Mouse (Mus musculus) cerebellum, adult 2 months (tissue): ENCODE results near the gene Mknk1. TPM values are rescaled to one million over a fixed set of nuclear protein-coding genes. Genes with fewer than 3 reads are reported as not detected.

ENCODE experiments used
- DNase-seq, 2 experiments: peaks; one replicate each; pipeline ENCODE4 v3.0.0; 2021
- H3K27ac ChIP-seq: fragments of 200-500 bp; 2 replicates; pipeline ENCODE4 v1.5.1; 2012; ENCODE audit warnings: low read length, control low read depth, inconsistent platforms; ENCODE audit not compliant: insufficient read depth
- H3K27me3 ChIP-seq: fragments of 200-500 bp; 2 replicates; pipeline ENCODE4 v1.6.1; 2012; ENCODE audit warnings: inconsistent platforms, mild to moderate bottlenecking, low read length, moderate library complexity; ENCODE audit not compliant: control insufficient read depth, insufficient read depth
- H3K4me1 ChIP-seq: fragments of 200-500 bp; 2 replicates; pipeline ENCODE4 v1.6.1; 2011; ENCODE audit warnings: low read length; ENCODE audit not compliant: control insufficient read depth, insufficient read depth
- H3K4me3 ChIP-seq: fragments of 200-500 bp; replicated peaks from 2 replicates; pipeline ENCODE3; 2011; ENCODE audit warnings: mild to moderate bottlenecking, low read depth, low read length, control low read depth; ENCODE audit not compliant: insufficient read depth
- CTCF ChIP-seq: fragments of 200-500 bp; IDR thresholded peaks from 2 replicates; pipeline ENCODE4 v1.5.1; 2011; ENCODE audit warnings: low read depth, mild to moderate bottlenecking, control low read depth, low read length, moderate library complexity, borderline replicate concordance; ENCODE audit not compliant: insufficient read depth
- POLR2A ChIP-seq: fragments of 200-500 bp; IDR thresholded peaks from 2 replicates; pipeline ENCODE4 v1.6.1; 2011; ENCODE audit warnings: low read length, control low read depth, borderline replicate concordance; ENCODE audit not compliant: insufficient read depth
- WGBS: fragments of 180-500 bp; shearing (Covaris S2); methylation state at CpG from one replicate; pipeline ENCODE4 v1.1.7; 2018; 5-methylcytosine and 5-hydroxymethylcytosine counted together
- polyA plus RNA-seq: library from polyadenylated mRNA; depleted of rRNA; stranded (reverse); fragments of >200 nt; gene quantifications from 2 replicates; pipeline ENCODE4 v1.2.3, GENCODE M21; 2012

Mknk1 gene
- polyA plus RNA-seq, 1 experiment: 58.3 TPM

- H3K4me3 ChIP-seq: no peak overlapping the region
- H3K27me3 ChIP-seq: no peaks in the 10 kb centered on the region
- TF ChIP-seq CTCF (no peak), POLR2A (no peak)
- WGBS: 97% methylated on average over 1 of the region's 1 CpGs
- H3K27ac ChIP-seq: no peak overlapping the region
- DNase-seq: no peak
- H3K4me1 ChIP-seq: peaks cover 5% of the 10 kb centered on the region; the same call in 1 of the 2 replicates
Measured at GRCm38 (mm10) chr4:115848083-115848482, 9.1 kb downstream of the Mknk1 start.

DNA sequence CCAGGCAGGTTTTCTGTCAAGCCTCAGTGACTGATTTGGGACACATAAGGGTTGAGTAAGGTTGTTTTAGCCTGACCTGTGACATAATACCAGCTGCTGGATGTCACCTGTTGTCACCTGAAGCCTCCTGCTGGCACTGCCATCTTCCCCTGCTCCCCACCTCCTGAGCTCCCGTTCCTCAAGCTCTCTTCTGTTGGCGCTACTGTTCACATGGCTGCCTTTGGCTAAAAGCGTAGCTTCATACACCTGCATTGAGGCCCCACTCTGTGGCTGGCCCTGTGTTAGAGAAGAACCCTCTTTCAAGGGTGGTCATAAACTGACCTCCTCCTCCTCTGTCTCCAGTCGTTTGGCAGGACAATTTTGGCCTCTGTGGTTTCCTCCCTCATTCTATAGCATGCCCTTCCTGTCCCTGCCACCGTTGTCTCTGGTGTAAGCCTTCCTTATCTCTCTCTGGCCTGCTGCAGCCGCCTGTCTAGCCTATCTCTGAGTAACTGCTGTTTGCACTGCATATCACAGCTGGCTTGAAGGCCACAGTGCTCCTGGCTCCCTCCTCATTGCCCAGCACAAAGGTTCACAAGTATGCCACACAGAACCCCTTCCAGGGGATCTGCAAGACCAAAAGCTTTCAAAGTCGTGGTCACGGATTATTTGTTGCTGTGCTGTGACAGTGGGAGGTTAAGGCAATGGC, 10.1 kb downstream of the Mknk1 start:
- Histone ChIP-seq H3K4me3 (no peak overlapping the region), H3K4me1 (peaks cover 5% of the 10 kb centered on the region; the same call in 1 of the 2 replicates), H3K27ac (no peak overlapping the region), H3K27me3 (no peaks in the 10 kb centered on the region)
- TF ChIP-seq CTCF (no peak), POLR2A (no peak)
- WGBS: 72% methylated on average over 8 of the region's 8 CpGs
- DNase-seq: no peak

DNA sequence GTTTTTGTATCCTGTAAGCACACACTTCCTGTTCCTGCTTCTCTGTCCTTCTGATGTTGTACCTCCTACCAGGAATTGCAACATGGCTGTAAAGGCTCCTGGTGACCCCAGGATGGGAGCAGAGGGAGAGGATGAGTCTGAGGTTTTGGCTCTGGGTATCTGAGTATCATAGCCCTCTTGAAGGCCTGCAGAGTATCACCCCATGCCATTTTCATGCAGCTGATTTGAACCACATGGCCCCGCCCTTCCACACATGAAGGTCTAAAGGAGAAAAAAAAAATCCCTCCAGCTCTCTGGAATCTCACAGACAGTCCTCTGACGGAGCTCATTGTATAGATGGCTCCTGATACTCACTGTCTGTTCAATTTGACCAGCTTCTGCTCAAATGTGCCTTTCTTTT, 11.1 kb downstream of the Mknk1 start:
- Histone ChIP-seq H3K27ac (no peak overlapping the region), H3K4me1 (peaks cover 5% of the 10 kb centered on the region; the same call in 1 of the 2 replicates), H3K27me3 (no peaks in the 10 kb centered on the region), H3K4me3 (no peak overlapping the region)
- no peak for DNase-seq
- 92% methylated on average over 2 of the region's 2 CpGs for WGBS
- TF ChIP-seq CTCF: no peak
- TF ChIP-seq POLR2A: no peak

DNA sequence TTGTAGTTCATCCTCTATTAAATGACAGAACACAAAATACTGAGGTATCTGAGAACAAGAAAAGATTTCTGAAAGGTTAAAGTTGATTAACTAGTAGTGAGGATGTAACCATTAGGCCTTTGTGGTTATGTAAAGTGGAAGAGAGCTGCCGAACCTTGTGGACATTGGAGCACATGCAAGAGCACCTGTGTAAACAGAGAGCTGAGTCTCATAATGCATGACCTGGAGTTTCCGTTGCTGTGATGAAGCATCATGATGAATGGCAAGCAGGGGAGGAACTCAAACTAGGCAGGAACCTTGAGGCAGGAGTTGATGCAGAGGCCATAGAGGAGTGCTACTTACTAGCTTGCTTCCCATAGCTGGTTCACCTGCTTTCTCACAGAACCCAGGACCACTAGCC, 11.6 kb downstream of the Mknk1 start:
- TF ChIP-seq CTCF: no peak
- TF ChIP-seq POLR2A: no peak
- WGBS: 69% methylated on average over 2 of the region's 2 CpGs
- Histone ChIP-seq H3K4me1 (peaks cover 5% of the 10 kb centered on the region; the same call in 1 of the 2 replicates), H3K27me3 (no peaks in the 10 kb centered on the region), H3K27ac (no peak overlapping the region), H3K4me3 (no peak overlapping the region)
- DNase-seq: no peak

- 88% methylated on average over 6 of the region's 6 CpGs for WGBS
Measured at GRCm38 (mm10) chr4:115851569-115851968, 12.6 kb downstream of the Mknk1 start.

GRCm38 (mm10) chr4:115855100-115855499, 16.1 kb downstream of the Mknk1 start:
- no peak overlapping the region for H3K4me3 ChIP-seq
- no peaks in the 10 kb centered on the region for H3K27me3 ChIP-seq
- no peak for DNase-seq
- WGBS: 39% methylated on average over 6 of the region's 6 CpGs
- no peak overlapping the region for H3K27ac ChIP-seq
- no peak for TF ChIP-seq CTCF
- no peak for TF ChIP-seq POLR2A
- H3K4me1 ChIP-seq: no peaks in the 10 kb centered on the region

More at GRCm38 (mm10) chr4:115851569-115851968, 12.6 kb downstream of the Mknk1 start:
- no peak for DNase-seq
- H3K27me3 ChIP-seq: no peaks in the 10 kb centered on the region
- TF ChIP-seq POLR2A (no peak), CTCF (no peak)
- no peak overlapping the region for H3K4me3 ChIP-seq
- H3K27ac ChIP-seq: no peak overlapping the region
- peaks cover 5% of the 10 kb centered on the region; the same call in 1 of the 2 replicates for H3K4me1 ChIP-seq

DNA sequence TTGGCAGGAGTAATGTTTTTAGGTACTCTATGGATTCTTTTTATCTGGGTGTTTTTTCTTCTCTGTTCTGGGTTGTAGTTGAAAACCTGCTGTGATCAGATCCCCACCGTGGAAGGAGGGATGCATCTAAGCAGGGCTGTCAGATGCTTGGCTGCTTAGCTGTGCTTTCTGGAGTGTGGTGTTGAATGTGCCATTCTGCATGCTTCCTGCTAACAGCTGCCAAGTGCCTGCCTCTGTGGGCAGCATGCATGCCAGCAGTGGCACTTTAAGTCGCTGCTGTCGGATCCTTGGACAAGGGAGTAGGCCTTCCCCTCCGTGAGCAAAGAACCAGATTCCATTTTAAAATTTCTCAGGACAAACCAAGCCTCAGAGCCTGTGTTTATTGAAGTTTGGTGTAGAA, 16.6 kb downstream of the Mknk1 start:
- WGBS: 33% methylated on average over 4 of the region's 4 CpGs
- no peak for DNase-seq
- H3K27ac ChIP-seq: no peak overlapping the region

GRCm38 (mm10) chr4:115856282-115856681, 17.3 kb downstream of the Mknk1 start:
- H3K27ac ChIP-seq: no peak overlapping the region
- no peak for DNase-seq
- no peaks in the 10 kb centered on the region for H3K27me3 ChIP-seq
- no peaks in the 10 kb centered on the region for H3K4me1 ChIP-seq
- 72% methylated on average over 4 of the region's 4 CpGs for WGBS
- H3K4me3 ChIP-seq: no peak overlapping the region
- TF ChIP-seq POLR2A: no peak
- no peak for TF ChIP-seq CTCF

More for the DNA sequence above, 16.6 kb downstream of the Mknk1 start:
- Histone ChIP-seq H3K27me3 (no peaks in the 10 kb centered on the region), H3K4me3 (no peak overlapping the region), H3K4me1 (no peaks in the 10 kb centered on the region)
- TF ChIP-seq POLR2A (no peak), CTCF (no peak)

GRCm38 (mm10) chr4:115857293-115857883, 18.4 kb downstream of the Mknk1 start:
- TF ChIP-seq CTCF: no peak
- TF ChIP-seq POLR2A: no peak
- Histone ChIP-seq H3K4me1 (no peaks in the 10 kb centered on the region), H3K27ac (no peak overlapping the region), H3K4me3 (no peak overlapping the region), H3K27me3 (no peaks in the 10 kb centered on the region)
- WGBS: 83% methylated on average over 9 of the region's 9 CpGs
- DNase-seq: no peak
